Mouse (Mus musculus): Measurements from ENCODE around the gene Mrpl34.
A peak's percentile ranks its signal among the peaks of the same experiment; 100 is the strongest.

The Mrpl34 gene

DNA sequence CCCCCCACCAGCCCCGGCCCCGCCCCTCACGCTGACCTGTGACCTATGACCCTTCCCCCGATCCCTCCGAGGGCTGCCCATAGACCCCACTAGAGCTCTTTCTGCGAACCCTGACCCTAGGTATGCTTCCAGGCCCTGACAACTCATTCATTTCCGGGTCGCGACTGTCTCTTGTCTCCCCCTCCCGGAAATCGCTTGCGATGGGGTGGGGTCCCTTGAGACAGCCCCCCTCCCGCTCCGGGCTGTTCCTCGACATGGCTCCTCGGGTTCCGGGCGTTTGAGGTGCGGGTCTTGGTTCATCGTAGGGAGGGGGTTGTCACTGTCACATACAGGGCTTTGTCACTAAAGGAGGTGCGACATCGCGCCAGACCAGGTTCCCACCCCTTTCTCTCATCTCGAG, 4.7 kb downstream of the Mrpl34 start:
- DNase-seq (ENCODE audit: low spot score) = peak; percentile 65

DNA sequence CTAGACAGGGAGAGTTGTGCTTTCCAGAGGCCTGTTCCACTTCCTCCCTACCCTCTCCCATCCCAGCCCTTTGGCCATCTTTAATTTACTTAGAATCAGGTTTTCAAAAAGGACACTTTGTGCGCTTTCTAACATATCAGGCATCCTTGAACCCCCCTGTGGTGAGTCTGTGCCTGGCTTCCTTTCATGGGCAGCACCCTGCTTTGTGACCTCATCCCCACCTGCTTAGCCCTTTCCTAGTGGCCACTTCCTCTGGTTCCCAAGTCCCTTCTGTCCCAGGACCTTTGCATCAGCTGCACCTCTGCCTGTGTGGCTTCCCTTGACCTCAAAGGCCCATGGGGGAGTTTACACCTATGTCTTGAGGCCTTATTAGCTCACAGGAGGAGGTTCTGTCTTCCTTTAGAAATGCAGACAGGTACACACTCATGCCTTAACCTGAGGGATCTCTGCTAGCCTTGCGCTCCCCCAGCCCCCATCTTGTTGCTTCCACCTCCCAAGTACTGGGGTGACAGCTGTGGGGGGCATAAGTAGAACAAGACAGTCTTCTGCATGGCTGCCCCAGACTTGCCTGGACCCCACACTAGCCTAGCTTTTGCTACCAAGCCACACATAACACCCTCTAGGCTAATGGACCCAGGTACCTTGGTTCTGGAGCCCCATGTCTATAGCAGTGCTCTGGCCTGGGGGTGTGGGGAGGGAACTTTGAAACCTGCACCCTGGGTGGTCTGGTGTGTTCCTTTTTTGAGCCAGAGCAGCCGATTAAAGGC, 5.6 kb downstream of the Mrpl34 start:
- no peak for DNase-seq (ENCODE audit: low spot score)

DNA sequence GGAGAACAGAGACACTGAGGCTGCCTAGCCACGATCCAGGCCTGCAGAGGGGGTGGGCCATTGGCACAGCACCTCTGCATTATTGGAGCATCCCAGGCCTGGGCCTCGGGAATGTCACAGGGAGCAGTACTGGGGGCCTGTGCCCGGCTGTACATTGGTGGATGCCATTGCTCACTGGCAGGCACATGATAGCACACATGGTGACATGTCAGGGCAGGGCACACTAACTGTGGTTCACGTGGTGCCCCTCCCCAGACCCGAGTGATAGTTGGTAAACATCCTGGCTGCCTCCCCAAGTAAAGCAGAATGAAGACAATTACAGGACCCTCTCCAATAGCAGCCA, 6.1 kb downstream of the Mrpl34 start:
- DNase-seq (ENCODE audit: low spot score) = no peak

DNA sequence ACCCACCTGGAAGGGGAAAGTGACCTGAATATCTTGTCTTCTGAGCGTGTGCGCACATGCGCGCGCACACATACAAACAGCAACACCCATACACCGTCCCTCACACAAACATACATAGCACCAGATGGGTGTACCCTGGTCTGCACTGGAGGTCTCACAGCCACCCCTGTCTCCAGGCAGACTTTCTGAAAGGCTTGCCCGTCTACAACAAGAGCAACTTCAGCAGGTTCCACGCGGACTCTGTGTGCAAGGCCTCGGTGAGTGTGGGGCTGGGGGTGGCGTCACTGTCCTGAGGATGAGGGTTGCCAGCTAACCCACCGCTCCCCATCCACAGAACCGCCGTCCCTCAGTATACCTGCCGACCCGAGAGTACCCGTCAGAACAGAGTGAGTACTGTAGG, 7.1 kb downstream of the Mrpl34 start:
- DNase-seq (ENCODE audit: low spot score) = no peak

- DNase-seq (ENCODE audit: low spot score) = no peak
Measured at GRCm38 (mm10) chr8:71472601-71473386, 8.0 kb downstream of the Mrpl34 start.

DNA sequence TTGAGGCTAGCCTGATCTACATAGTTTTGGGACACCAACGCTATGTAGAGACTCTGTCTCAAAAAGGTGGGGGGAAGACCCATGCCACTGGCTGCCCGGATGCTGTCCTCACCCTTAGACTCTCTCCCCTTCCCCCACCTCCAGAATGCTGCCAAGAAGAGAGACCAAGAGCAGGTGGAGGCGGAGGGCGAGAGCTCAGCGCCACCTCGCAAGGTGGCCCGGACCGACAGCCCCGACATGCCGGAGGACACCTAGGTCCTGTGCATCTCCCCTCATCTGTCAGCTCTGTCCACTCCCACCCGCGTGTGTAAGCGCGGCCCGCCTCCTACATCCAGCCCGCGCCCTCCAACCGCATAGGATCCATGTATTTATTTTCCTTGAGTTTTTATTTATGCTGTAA, 9.6 kb downstream of the Mrpl34 start:
- DNase-seq (ENCODE audit: low spot score) = no peak

- no peak for DNase-seq (ENCODE audit: low spot score)
Measured at GRCm38 (mm10) chr8:71474785-71475701, 10.3 kb downstream of the Mrpl34 start.

GRCm38 (mm10) chr8:71475702-71476075, 10.9 kb downstream of the Mrpl34 start:
- no peak for DNase-seq (ENCODE audit: low spot score)

DNA sequence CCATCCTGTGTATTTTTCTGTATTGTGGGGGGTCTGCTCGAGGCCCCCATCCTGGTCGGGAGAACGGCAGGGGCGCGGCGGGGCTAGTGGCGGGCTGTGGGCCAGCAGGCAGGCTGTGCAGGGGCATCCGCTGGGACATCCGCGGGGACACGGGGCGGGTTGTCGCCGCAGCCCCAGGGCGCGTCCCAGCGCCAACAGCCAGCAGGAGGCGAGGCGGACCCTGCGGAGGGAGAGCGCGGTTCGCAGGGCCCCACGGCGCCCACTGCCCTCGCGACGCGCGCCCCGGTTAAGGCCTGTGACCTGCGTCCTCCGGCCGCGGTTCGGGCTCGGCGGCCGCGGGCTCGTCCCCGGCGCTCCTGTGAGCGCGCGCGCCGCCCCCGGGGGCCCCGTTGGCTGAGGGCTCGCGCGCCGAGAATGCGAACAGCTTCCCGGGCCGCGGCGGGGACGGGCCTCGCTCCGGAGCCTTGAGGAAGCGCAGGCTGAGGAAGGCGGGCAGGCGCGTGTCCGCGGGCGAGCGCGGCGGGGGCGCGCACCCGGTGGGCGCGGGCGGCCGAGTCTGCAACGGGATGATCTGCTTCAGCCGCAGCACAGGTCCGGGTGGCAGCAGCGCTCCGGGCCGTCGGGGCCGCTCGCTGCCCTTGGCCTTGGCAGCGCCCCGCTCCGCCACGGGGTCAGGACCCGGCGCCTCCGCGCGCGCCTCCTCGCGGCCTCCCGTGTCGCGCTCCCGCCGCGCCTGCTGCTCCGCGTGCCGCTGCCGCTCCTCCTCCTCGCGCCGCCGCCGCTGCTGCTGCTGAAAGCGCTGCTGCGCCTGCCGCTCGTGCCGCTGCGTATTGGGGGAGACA, 11.6 kb downstream of the Mrpl34 start:
- peak; percentile 87 for DNase-seq (ENCODE audit: low spot score)

- DNase-seq (ENCODE audit: low spot score) = peak; percentile 57
Measured at GRCm38 (mm10) chr8:71477196-71477845, 12.6 kb downstream of the Mrpl34 start.

DNA sequence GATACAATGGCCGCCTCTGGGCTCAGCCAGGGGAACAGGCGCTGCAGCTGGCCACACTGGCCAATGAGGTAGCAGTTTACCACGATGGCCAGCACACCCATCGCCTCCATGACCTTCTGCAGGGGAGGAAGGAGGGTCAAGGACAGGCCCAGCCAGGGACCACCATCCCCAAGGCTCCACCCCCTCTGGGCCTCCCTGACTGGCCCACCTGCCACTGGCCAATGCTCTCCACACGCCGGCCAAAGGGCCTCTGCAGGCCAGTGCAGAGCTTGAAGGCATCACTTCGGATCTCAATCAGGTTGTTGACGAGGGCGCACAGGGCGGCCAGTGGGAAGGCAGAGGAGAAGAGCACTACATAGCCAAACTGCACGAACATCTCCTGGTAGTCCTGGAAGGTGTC, 14.2 kb downstream of the Mrpl34 start:
- DNase-seq (ENCODE audit: low spot score) = no peak

DNA sequence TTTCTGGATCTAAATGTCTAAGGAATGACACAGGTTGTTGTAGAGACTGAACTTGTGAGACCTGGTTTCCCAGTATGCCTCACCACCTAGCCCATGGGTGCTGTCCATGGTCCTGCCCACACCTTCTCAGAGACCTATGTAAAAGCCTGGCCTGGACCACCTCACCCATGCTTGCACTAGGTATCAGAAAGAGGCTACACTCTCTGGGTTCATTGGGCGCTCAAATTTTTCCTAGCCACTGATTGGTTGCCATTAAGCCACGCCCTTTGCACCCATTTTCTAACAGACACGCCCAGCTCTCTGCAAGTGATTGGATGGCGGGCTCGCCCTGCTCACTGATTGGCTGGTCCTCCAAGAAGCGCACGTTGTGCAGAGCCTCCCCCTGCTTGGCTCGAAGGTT, 19.2 kb downstream of the Mrpl34 start:
- peak; percentile 83 for DNase-seq (ENCODE audit: low spot score)

DNA sequence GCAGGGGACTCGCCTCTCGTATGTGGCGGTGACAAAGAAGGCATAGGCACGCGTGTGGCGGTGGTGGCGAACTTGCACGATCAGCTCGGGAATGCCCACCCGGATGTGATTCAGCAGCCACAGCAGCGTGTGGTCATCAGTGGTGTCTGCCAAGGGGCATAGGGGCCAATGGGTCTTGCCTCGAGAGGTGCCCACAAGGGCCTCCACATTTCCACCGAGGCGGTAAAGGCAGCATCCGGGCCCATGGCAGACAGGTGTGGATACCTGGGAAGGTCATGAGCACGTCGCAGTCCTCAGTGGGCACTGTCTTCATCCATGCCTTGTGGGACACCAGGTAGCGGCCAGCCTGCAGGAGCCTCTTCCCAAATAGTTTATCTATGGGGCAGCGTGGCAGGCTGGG, 20.0 kb downstream of the Mrpl34 start:
- no peak for DNase-seq (ENCODE audit: low spot score)

- DNase-seq (ENCODE audit: low spot score) = peak; percentile 95
Measured at GRCm38 (mm10) chr8:71485142-71486135, 20.7 kb downstream of the Mrpl34 start, which contains the start of gene Ano8. Ano8 (minus strand) TSS chr8:71485963.

- DNase-seq (ENCODE audit: low spot score) = no peak
Measured at GRCm38 (mm10) chr8:71486136-71486529, 21.4 kb downstream of the Mrpl34 start.

DNA sequence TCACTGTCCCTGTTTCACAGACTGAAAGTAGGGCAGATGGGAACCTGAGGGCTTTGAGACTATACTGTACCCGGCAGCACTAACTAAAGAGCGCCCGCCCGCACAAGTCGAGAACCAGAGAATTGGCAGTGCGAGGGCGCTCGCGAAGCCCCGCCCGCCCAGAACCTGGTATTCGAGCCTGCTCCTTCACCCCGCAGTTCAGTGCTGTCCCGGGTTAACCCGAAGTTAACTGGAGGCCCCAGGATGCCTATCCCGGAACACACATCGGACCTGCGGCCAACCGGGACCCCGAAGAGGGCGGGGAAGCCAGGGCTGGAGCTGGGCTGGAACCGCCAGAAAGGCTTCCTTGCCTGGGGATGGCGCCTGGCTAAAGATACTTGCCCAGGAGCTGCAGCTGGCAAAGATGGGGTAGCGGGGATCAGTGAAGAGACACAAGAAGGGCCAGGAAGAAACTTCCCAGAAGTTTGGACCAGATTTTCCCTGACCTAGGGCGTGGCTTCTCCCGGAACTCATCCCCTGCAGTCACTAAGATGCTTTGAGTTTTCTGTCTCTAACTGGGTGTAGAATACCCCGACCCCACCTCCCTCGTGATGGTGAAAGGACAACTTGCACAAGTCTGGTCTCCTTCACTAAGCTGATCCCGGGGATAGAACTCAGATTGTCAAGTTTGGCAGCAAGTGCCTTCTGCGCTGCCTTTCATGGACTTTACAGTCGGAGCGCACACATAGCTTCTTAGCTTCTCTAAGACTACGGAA, 23.1 kb downstream of the Mrpl34 start, which contains the start of gene Gtpbp3:
TSS of gene Gtpbp3 (plus strand) at position 413 of the 755 bp plus-strand sequence.
- peak; percentile 85 for DNase-seq (ENCODE audit: low spot score)

DNA sequence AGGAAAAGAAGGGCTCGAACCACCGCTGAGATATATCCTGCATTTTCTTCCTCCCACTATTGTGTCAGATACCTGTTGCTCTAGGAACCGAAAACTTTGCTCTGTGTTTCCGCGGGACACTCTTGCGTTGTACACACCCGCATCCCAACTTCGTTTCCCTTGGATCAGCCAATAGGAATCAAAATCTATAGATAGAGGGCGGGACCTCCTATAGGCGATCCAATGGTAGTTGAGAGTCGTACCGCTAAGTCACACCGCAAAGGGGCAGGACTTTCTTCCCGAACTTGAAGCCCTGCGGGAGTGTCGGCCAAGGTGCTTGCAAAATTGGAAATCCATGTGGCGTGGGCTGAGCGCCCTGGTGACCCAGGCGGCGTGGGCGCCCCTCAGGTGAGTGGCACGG, 23.7 kb downstream of the Mrpl34 start:
- DNase-seq (ENCODE audit: low spot score) = peak; percentile 96

GRCm38 (mm10) chr8:71495039-71495438, 30.3 kb downstream of the Mrpl34 start:
- peak; percentile 94 for DNase-seq (ENCODE audit: low spot score)

GRCm38 (mm10) chr8:71495811-71496210, 31.1 kb downstream of the Mrpl34 start:
- no peak for DNase-seq (ENCODE audit: low spot score)
